Mouse (Mus musculus) spleen, postnatal 36 days (tissue): Measurements from ENCODE around the gene Epb41l1.

Source experiments
- DNase-seq, 2 experiments: peaks; one replicate each; pipeline ENCODE4 v3.0.0; 2022; ENCODE audit warnings: low spot score in 2 of 2, mixed read lengths in 1 of 2

The Epb41l1 gene

DNA sequence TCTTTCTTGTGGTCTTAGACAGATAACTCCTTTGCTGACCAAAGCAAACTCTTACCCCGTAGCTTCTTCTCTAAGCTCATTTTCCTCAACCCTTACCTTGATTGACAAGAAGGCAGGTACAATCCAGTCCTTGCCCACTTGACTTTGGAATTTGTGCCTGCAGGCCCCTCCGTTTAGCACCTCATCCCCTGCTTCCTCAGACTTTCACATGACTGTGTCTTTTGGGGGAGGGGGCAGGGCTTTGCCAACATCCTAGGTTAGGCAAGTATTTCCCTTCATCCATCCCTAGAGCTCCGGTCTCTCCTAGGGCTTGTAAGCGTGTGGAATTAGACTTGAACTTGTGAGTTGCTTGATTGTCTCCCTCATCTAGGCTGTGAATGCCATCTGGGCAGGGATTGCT, 3.0 kb downstream of the Epb41l1 start:
- no peak for DNase-seq

DNA sequence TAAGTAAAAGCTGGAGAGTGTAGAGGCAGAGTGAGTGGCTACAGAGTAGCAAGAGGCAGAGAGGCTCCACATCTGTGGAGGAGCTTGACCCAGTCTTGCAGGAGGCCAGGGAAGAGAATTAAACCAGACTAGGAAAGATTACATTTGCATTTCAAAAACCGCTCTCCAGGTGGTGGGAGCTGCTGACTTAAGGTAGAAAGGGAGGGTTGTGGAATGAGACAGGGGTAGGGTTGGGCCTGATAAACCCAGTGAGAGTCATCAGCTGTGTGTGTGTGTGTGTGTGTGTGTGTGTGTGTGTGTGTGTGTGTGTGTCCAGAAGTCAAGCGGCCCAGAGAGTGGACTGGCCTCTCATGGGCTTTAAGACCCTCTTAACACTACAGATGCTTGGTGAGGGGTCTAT, 4.9 kb downstream of the Epb41l1 start:
- DNase-seq: no peak

DNA sequence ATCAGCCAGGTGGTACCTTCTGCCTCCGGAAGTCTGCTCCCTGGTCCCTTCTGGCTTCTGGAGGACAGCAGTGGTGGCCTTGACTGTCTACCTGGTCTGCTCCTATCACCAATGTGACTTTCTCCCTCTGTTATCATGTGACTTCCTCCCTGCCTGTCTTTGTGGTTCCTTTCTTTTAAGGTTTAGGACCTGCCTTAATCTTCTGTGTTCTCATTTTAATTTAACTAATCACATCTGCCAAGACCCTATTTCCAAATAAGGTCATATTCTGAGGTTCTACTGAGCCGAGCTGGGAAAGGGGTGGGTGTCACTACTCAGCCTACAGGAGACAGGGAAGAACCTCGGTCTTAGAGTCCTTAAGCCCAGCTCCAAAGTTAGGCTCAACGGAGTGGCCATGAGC, 5.4 kb downstream of the Epb41l1 start:
- DNase-seq: no peak

- no peak for DNase-seq
These were observed 9.1 kb downstream of the Epb41l1 start for GRCm38 (mm10) chr2:156429836-156430235.

GRCm38 (mm10) chr2:156430326-156430725, 9.6 kb downstream of the Epb41l1 start:
- no peak for DNase-seq

DNA sequence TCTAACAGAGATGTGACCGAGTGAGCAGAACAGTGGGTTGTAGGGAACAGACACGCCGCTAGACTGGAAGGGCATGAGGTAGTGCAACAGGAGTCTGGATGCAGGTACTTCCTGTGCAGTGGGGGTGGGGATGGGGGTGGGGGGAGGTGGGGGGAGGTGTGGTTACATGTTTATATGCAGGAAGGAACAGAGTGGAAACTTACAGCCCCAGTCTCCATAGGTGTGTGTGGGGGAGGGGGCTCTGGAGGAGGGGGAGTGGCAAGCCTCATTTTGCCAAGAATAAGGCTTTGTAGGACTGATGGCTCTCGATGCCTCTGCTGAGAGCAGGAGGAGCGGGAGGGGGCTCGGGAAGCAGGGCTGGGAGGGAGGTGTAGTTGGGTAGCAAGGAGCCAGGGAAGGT, 10.7 kb downstream of the Epb41l1 start:
- DNase-seq: no peak

DNA sequence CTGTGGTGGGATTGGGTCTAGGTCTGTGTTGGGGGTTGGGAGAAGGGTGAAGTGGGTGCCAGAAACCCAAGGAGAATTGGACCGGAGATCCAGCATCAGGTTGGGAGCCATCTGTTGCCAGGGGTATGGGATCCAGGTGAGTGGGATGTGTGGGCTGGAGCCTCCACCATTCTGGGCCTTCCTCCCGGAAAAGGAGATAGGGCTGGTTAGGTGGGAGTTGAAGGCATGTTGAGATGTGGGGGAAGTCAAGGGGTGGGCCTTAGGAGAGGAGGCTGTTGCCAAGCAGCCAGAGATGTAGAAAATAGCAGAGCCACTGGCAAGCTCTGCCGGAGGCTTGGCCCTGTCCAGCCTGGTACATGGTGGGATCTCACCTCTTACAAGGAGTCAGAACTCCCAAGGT, 11.4 kb downstream of the Epb41l1 start:
- DNase-seq: no peak

DNA sequence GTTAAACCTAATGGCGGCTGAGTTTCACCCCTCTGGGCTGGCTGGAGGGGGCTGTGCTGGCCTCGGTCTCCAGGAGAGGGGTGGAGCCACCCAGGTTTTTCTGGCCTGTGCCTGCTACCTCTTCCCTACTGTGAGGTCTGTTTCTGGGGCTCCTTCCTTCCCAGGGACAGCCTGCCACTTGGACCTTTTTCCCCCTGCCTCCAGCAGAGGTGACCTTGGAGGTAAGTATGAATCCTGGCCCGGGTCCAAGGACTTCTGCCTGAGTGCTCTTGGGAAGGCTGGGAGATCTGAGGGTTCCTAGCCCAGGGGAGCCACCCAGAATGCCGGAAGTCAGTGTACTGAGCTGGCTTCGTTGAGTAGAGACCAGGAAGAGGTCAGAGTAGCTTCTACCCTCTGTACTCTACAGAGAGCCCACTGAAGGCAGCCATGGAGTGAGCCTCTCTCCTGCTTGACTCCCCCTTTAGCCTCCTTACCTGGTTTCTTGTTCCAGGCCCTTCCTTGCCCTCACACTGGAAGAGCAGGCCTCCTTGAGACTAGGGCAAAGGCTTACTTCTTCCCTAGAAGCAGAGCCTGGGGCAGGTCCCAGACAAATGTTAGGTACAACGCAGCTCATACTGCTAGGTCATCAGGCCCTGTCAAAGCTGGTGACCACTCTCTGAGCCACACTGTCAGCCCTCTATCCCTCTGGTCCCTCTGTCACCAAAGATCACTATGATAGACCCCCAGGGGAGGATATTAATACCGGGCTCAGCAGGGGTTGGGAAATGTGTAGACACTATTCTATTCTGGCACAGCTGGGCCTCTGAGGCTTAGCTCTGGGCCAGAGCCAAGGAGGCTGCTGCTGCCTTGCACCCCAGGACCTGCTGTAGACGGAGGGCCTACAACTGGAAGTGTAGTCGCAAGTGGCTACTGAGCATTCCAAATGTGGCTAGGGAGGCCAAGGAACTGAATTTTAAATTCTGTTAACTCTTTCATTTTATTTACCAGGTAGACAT, 12.5 kb downstream of the Epb41l1 start:
- DNase-seq: no peak

DNA sequence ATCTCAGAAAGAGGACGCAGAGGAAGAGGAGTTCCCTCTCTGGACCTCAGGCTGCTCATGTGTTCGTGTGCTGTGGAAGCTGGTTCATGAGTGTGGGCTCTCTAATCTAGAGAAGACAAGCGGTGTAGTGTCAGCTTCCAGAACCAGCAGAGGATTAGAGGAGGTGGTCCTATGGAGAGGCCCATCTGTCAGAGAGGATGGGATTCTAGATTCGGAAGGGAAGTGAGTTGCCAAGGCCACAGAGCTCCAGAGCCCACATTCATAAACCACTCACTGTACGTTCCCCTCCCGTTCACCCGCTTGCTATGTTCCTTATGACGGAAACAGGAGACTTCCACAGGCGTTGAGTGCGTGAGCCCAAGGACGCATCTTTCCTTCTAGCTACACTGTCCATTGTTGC, 16.9 kb downstream of the Epb41l1 start:
- DNase-seq: no peak

DNA sequence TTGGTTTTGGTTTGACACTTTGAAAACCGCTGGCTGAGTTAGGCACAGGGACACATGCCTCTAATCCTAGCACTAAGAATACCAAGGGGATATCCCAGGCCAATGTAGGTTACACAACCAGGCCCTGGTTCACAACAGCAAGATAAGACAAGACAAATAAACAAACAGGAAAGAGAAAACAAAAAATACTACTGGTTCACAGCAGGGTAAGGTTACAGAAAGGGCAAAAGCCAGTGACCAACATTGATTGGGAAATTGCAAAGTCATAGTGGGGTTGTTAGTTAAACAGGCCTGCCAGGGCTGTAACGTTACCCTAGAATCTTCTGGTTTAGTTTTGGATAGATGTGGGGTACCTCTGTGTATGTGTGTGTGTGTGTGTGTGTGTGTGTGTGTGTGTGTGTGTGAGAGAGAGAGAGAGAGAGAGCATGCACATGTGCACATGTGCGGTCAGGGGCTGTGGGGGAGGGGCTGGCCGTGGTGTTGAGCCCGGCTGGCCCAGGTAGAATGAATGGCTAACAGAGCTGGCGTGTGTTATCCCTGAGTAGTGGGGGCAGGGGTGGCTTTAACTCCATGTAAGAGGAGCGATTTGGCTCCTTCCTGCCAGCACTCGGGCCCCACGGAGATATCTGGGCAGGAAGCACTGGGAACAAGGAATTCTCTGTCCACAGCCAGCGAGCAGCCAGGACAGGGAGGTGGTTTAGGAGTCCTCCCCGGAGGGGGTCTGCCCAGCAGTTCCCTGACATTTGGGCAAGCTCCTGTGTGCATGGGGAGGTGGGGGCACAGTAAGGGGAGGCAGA, 19.2 kb downstream of the Epb41l1 start:
- no peak for DNase-seq

- DNase-seq: peak; percentile 48 to 54
These were observed 21.2 kb downstream of the Epb41l1 start for GRCm38 (mm10) chr2:156441909-156442308.

DNA sequence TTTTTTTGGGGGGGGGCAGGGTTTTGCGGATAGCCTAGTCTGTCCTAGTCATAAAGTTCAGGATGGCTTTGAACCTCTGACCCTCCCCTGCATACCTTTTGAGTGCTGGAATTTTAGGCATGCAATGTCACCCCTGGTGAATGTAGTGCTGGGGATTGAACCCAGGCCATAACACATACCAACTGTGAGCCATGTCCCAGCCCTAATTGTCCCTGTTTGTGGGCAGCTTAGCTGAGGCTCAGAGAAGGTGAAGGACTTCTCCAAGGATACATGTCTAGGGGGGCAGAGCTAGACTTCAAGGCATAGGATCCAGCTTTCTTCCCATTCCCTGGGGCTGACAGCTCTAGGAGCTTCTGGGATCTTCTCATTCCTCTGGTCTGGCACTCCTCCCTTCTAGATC, 22.6 kb downstream of the Epb41l1 start:
- no peak for DNase-seq

- DNase-seq: no peak
These were observed 25.9 kb downstream of the Epb41l1 start for GRCm38 (mm10) chr2:156446489-156447035.

GRCm38 (mm10) chr2:156447413-156448295, 26.9 kb downstream of the Epb41l1 start:
- DNase-seq: no peak

GRCm38 (mm10) chr2:156451225-156452148, 30.8 kb downstream of the Epb41l1 start:
- DNase-seq: no peak

- no peak for DNase-seq
These were observed 31.4 kb downstream of the Epb41l1 start for GRCm38 (mm10) chr2:156452149-156452536.

DNA sequence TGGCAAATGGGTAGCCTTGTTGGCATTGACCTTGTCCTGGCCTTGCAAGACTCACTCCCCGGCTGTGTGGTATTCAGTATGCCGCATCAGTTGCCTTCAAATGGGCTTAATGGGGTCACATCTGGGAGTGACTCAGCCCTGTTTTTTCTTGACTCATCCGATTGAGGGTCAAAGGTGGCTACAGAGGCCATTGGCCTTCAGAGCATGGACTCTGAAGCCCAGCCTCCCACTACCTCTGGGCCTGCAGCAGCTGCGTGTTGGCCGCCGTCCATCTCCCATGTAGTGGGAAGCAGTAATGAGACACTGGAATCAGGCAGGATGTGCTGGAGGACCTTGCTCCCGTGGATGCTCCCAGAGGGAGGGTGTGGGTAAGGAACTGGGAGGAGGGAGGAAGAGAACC, 33.1 kb downstream of the Epb41l1 start:
- peak in 1 of 2 experiments; percentile 8 for DNase-seq

DNA sequence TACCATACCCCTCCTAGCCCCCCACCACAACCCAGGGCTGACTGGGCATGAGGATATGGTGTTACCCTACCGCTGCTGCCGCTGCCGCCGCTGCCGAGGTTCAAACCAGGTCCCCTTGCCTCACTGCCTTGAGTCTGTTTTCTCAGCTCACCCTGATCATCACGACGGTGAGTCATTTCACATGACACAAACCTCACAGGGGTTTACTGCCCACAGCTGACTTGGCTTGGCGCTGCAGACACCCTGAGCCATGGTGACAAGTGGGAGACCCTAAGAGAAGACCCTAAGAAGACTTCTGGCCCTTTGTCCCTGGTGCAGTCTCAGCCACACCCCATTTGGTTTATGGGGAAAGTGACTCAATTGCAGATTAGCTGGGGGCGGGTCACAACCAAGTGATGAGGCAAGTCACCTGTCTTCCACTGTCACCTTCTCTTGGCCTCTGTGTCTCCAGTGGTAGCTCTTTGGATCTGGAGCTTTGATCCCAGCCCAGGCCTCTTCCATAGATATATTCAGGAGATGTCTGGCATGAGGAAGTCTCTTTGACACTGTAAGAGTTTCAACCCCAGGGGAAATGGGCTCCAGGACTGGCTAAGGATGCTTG, 34.9 kb downstream of the Epb41l1 start:
- DNase-seq: no peak

DNA sequence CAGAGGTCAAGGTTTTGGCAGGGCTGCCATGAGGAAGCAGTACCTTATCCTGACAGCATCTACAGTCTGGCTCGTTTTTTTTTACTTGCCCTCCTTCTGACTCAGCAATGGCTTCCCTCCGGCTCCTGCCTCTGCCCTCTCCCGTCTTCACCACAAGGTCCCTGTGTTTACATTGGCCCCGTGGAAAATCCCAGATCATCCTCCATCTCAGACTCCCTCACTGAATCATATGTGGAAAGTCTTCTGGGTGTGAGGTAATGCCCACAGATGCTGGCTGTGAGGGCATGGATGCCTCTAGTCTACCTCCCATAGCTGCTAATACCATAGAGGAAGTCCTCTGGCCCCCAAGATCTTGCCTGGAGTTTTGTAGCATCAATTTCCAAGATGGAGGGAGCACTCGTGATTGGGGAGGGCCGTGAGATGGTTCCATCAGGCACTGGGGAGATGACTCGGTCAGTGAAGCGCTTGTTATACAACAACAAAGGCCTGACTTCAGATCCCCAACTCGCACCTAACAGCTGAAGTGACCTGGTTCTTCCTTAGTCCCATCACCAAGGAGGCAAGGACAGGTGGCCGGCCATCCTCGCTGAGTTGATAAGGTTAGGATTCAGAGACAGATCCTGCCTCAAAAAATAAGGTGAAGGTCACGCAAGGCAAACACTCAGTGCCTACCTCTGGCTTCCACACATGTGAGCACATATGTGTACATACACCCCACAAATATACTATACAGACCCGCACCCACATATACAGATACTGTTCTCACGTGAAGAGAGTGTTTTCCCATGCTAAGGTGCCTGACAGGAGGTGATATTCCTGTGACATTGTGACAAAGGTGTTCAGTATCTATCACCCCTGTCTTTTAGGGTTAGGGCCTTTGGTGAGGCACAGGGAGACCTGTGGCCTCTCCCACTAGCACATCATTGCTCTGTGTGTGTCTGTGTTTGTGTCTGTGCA, 36.0 kb downstream of the Epb41l1 start:
- no peak for DNase-seq
